In the genomic region with DNA sequence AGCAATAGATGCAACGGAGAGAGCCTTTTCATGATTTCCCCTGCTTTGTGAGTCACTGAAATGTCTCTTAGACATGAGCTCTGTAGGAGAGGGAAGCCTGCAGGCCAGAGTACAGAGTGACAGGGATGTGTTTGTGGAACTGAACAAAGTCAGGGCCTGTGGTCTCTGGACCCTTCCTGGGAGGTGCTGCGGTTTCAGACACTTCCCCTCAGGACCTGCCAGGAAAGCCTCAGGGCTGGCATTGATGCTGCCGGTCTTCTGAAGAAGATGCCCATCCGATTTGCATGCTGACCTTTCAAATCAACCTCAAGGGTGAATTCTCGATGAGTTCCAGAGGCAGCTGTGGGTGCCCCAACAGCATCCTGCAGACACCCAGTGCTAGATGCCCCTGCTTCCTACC, we compare ENCODE assay signal across 9 mouse cellular contexts. TPM values are rescaled to one million over a fixed set of nuclear protein-coding genes. Genes with fewer than 3 reads are reported as not detected.
DNase-seq lines count a peak whose midpoint lies in the region; ATAC-seq and TF ChIP-seq lines count a peak whose summit lies in the region.
"Had no signal": no experiment of that assay in that cellular context is flagged by ENCODE, and none has a peak within 500 bp of the region (broad histone marks: within the 10 kb centered on the region; RNA-seq: fewer than 3 reads in every experiment).

No protein-coding gene starts in this region.

- no peak for DNase-seq in left cerebral cortex, adult 2 months (ENCODE audit: extremely low spot score in 1 of 2, low spot score in 2 of 2)
- no peak for DNase-seq in left cerebral cortex, postnatal 25 days (ENCODE audit: low spot score in 2 of 2)
- no peak for DNase-seq in limb, embryonic 10.5 days (ENCODE audit: low spot score)
- DNase-seq in layer of hippocampus, adult 9-10 months (ENCODE audit: low spot score), result no peak
- no peak for DNase-seq in urinary bladder, postnatal 14 days (ENCODE audit: low spot score)
- DNase-seq: gastrocnemius, postnatal 25 days; right cerebral cortex, postnatal 25 days had no signal

- H3K27ac ChIP-seq in left cerebral cortex, adult 2 months, result peak overlapping the region; percentile 85
- H3K27ac ChIP-seq in embryonic facial prominence, embryonic 12.5 days, result 0 out of 2 replicates have a peak overlapping the region, but pooled peaks have one; percentile 32
- H3K27ac ChIP-seq in limb, embryonic 10.5 days, result peak overlapping the region; percentile 77

- no peaks in the 10 kb centered on the region for H3K36me3 ChIP-seq in embryonic facial prominence, embryonic 12.5 days
- no peaks in the 10 kb centered on the region for H3K36me3 ChIP-seq in limb, embryonic 10.5 days

- H3K9ac ChIP-seq in embryonic facial prominence, embryonic 12.5 days, result no peak overlapping the region

- WGBS in embryonic facial prominence, embryonic 12.5 days, result 45% methylated on average over 5 of the region's 5 CpGs
- 66% methylated on average over 5 of the region's 5 CpGs for WGBS in limb, embryonic 10.5 days

- H3K27me3 ChIP-seq in embryonic facial prominence, embryonic 12.5 days, result no peaks in the 10 kb centered on the region
- no peaks in the 10 kb centered on the region for H3K27me3 ChIP-seq in limb, embryonic 10.5 days (ENCODE audit: low read depth, poor library complexity, severe bottlenecking)

- peaks cover 72% of the 10 kb centered on the region for H3K4me1 ChIP-seq in embryonic facial prominence, embryonic 12.5 days
- peaks cover 84% of the 10 kb centered on the region for H3K4me1 ChIP-seq in limb, embryonic 10.5 days

- H3K4me2 ChIP-seq in embryonic facial prominence, embryonic 12.5 days (replicated peaks), result no peak overlapping the region

- TF ChIP-seq CTCF in left cerebral cortex, adult 2 months (IDR thresholded peaks at IDR 0.05), result no peak

- H3K9me3 ChIP-seq in embryonic facial prominence, embryonic 12.5 days, result no peaks in the 10 kb centered on the region
- H3K9me3 ChIP-seq in limb, embryonic 10.5 days (replicated peaks), result no peaks in the 10 kb centered on the region

- no peak for ATAC-seq in embryonic facial prominence, embryonic 12.5 days (ENCODE audit: insufficient number of reproducible peaks, insufficient read depth, low FRiP score, low TSS enrichment)
- ATAC-seq in neutrophil, adult 5-6 weeks (ENCODE audit: extremely low read depth, insufficient number of reproducible peaks, low FRiP score, poor library complexity, severe bottlenecking), result peak; percentile 74

- no peak overlapping the region for H3K4me3 ChIP-seq in left cerebral cortex, adult 2 months
- no peak overlapping the region for H3K4me3 ChIP-seq in embryonic facial prominence, embryonic 12.5 days
- no peak overlapping the region for H3K4me3 ChIP-seq in limb, embryonic 10.5 days

- intact Hi-C loops in left cerebral cortex, adult 2 months (cut with DNase I), result no loop called here
- intact Hi-C loops in left cerebral cortex, postnatal 25 days (cut with DNase I), result no loop called here

RNA-seq across cellular contexts. Expression of gene Abhd2, which starts 41.5 kb away (rescaled TPM):
- total RNA-seq in left cerebral cortex, adult 2 months (2021), result 100 to 1,000 TPM; 103 to 116 TPM
- total RNA-seq in left cerebral cortex, postnatal 25 days (2021), result 100 to 1,000 TPM; 103 to 120 TPM
- 11.0 and 11.9 TPM in 2 replicates for polyA plus RNA-seq in embryonic facial prominence, embryonic 12.5 days (2016; fragmentation: Nextera tagmentation; extraction: Ambion mirVana)
- polyA plus RNA-seq in limb, embryonic 10.5 days (2016; fragmentation: Nextera tagmentation; extraction: Ambion mirVana), result 6.3 and 7.0 TPM in 2 replicates
- total RNA-seq in neutrophil, adult 5-6 weeks (2017), result 52.1 and 55.7 TPM in 2 replicates

Comparison
In these comparisons a context has a peak if more than half of its experiments do, and no peak if none do; other contexts are left out.
1. H3K27ac ChIP-seq: peak in every context shown above with its lines; median percentile 85 in left cerebral cortex, adult 2 months; 77 in limb, embryonic 10.5 days; 32 in embryonic facial prominence, embryonic 12.5 days.